Mouse (Mus musculus) erythroblast, embryonic 14.5 days (primary cell): ENCODE results near the gene Plekho1.

Experiments
- GATA1 ChIP-seq: IDR thresholded peaks from 2 replicates; pipeline ENCODE4 v1.6.1; 2012; ENCODE audit warnings: low read length, inconsistent platforms, mixed read lengths
- TAL1 ChIP-seq: IDR thresholded peaks from 3 replicates; pipeline ENCODE4 v1.6.1; 2012; ENCODE audit warnings: low read length, inconsistent platforms, mixed read lengths

DNA sequence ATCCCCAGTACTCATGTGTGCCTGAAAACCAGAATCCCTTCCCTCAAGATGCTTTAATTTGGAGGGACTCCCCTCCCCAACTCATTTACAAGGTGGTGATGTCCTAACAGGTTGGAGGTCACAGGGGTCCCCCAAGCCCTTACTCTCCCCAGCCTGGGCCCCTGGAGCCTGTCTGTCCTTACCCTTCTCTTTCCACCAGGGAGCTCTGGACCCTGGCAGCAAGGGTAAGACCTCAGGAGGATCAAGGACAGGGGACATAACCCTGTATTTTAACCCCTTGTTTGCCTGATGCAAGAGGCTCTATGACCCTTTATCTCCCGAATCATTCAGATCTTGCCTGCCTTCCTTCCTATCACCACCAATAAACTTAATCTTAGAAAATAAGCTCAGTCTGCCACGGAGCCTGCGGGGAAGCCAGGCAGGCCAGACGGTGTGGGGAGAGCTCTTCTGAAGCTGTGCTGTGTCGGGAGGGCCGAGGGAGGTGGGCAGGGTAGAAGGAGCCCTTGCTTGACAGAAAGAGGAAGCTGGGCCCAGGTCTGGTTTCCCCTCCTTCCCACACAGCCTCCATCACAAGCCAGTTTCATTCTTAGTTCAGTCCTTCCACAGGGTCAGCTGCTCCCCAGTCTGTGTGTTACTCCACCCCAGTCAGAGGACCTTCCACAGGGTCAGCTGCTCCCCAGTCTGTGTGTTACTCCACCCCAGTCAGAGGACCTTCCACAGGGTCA, 8.3 kb downstream of the Plekho1 start:
- no peak for TF ChIP-seq GATA1
- TF ChIP-seq TAL1: no peak
